Mouse (Mus musculus): Measurements from ENCODE around the gene Lsp1.

Lsp1 gene

DNA sequence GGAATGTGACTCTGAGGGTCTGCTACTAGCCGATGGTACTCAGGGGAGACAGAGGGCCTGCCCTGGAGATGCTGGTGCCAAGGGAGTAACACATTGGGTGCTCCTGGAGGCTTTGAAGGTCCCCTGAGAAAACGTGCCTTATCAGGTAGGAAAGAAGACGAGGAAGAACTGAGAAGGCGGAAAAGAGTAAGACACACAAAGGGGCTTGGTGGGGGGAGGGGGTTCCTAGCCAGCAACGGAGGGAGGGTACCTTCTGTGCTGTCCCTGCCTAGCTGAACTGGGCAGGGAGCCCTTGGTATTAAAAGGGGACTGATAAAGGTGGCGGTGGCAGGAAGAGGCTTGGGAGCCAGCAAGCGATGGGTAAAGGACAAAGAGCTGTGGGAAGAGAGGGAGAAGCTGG is 15.0 kb downstream of the Lsp1 start:
- intact Hi-C loops (cut with DNase I), result loop anchor here (5.0 kb wide), 1 partner anchor 197 kb away; no protein-coding TSS in a partner anchor

DNA sequence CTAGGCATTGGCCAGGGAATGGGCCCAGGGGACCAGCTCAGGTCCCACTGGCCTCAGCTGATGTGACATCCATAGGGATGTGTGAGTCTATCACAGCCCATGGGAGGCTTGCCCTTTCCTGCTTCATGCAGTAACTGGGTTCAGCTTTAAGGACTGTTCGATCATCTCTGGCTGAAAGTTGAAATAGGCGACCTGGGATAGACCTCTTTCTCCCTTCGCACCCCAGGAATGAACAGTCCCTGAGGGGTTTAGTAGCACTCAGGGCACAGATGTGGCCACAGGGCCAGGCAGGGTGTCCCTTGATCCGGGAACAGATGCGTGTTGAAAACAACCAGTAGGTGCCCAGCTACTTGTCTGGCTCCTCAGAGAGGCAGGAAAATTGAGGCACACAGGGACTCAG is 15.7 kb downstream of the Lsp1 start:
- intact Hi-C loops (cut with DNase I), result loop anchor here (5.0 kb wide), 1 partner anchor 196 kb away; no protein-coding TSS in a partner anchor

DNA sequence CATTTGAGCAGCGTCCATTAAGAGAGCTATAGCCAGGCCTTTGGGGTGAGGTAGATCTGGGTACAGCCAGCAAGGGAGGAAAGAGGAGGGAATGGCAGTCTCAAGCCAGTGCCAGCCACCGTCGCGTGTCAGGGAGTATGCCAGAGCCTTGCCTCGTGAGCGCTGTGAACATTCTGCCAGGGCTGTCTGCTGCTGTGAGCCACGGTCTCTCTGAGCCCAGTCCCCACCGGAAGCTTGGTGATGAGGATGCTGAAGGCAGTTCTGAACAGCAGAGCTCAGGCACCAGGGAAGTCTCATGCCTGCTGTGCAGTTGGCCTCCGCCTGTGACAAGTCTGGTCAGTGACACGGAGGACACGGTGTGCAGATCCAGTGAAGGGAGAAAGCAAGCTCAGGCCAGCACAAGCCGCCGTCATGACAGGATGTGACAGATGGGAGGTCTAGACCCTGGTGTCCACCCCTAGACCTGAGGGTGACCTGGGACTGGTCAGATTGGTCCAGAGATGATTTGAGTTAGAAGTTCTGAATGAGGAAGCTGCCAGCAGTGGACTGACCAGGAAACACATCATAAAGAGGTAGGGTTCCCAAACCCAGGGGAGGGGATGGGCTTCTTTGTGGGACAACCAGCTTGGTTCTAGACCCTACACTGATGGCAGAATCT is 16.3 kb downstream of the Lsp1 start:
- intact Hi-C loops (cut with DNase I), result loop anchor here (5.0 kb wide), 1 partner anchor 195 kb away; no protein-coding TSS in a partner anchor

DNA sequence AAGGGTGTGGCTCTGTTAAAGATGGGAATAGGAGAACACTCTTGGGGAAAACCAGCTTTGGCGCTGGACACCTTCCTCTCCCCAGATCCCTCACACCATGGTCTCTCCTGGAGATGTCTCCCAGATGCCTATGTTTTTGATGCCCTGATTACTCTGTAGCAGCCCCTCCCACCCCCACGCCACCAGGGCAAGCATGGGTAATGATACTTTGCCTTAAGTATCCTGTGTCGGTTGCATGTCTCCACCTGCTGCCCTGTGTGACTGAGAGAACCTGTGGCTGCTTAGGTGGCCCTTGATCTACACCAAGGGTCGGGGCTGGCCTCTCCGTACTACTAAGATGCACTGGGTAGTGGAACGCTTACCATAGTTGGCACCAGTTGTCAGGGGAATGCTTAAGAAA is 17.4 kb downstream of the Lsp1 start:
- intact Hi-C loops (cut with DNase I), result loop anchor here (5.0 kb wide), 1 partner anchor 194 kb away; no protein-coding TSS in a partner anchor

DNA sequence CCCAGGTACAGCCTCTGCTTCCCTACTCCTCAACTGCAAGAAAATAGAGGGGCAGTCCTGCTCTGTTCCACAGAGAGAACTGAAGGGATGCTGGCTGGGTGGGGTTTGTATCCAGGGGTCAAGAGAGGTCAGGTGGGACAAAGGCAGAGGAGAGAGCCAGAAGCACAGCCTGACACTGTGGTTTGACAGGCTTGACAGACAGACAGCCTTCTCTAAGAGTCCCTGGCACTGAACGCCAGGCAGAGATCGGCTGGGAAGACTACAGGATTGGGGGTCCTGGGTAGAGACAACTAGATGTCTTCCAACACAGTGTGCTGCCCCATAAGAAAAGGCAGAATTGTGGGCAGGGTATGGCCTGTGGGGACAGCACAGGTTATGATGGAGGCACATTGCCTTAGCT is 18.0 kb downstream of the Lsp1 start:
- intact Hi-C loops (cut with DNase I), result loop anchor here (5.0 kb wide), 1 partner anchor 194 kb away; no protein-coding TSS in a partner anchor

DNA sequence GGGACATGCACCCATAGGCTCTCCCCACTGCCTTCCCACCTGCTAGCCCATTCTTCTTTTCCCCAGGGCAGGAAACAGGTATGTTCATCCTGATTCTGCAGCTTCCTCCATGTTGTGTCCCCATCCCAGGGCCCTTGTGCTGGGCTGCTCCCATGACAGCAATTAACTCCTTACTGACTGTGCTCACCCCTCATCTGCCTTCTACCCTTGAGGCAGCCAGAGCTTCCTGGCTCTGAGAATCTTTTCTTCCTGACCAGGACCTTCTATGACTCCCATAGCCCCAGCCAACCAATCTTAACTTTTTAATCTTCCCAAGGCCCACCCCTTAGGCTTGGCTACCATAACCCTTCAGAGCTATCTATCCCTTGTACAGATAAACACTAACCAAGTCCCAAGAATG is 18.7 kb downstream of the Lsp1 start:
- intact Hi-C loops (cut with DNase I), result loop anchor here (5.0 kb wide), 1 partner anchor 193 kb away; no protein-coding TSS in a partner anchor

DNA sequence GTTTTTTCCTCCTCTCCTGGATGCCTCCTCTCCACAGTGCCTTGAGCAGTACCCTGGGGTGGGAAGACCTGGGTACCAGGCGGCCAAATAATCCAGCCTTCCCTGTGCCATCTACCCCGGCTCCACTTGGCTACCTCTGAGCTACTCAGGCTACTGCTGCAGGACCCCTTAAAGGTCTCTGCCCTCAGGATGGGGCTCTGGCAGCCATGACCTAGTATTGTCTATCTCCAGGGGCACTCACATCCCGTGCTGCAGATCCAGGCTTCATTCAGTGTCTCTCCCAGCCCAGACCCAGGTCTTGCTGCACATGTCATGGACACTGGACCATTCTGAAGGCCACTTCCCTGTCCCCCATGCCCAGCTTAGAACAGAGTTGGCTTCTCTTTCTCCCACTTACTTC is 19.3 kb downstream of the Lsp1 start:
- intact Hi-C loops (cut with DNase I), result loop anchor here (5.0 kb wide), 2 partner anchors 102 to 192 kb away; no protein-coding TSS in a partner anchor

DNA sequence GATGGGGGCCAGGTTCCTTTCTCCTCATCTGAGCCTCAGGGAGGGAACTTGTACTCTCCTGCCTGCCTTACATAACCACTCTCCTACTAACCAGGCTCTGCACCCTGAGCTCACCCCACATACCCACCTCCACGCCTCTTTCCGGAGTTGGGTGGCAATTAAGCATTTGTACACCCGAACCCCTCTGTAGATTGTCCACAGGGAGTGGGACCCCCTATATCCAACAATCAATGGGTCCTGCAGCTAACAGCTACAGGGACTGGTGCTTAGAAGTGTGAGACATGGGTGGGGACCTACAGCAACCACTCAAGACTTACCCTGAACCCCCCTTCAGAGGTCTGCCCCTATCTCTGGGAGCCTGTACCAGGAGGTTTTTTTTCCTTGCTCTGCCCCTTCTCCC is 20.1 kb downstream of the Lsp1 start:
- intact Hi-C loops (cut with DNase I), result loop anchor here (5.0 kb wide), 1 partner anchor 102 kb away; no protein-coding TSS in a partner anchor

DNA sequence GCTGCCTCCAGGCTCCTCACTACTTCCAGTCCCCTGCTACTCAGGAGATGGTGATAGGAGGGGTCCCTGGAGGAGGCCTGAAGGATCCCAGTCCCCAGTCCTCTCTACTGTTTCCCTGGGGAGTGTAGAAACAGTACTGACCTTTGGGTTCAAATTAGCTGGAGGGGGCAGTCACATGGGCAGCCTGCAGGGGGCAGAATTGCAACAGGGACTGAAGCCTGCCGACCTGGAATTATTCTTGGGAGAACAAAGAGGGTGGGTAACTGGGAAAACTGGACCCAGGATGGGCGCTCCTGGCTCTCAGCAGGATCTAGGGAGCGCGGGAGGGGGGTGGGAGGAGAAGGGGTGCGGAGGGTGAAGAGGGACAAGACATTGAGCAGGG is 20.6 kb downstream of the Lsp1 start:
- intact Hi-C loops (cut with DNase I), result loop anchor here (5.0 kb wide), 1 partner anchor 101 kb away; no protein-coding TSS in a partner anchor

DNA sequence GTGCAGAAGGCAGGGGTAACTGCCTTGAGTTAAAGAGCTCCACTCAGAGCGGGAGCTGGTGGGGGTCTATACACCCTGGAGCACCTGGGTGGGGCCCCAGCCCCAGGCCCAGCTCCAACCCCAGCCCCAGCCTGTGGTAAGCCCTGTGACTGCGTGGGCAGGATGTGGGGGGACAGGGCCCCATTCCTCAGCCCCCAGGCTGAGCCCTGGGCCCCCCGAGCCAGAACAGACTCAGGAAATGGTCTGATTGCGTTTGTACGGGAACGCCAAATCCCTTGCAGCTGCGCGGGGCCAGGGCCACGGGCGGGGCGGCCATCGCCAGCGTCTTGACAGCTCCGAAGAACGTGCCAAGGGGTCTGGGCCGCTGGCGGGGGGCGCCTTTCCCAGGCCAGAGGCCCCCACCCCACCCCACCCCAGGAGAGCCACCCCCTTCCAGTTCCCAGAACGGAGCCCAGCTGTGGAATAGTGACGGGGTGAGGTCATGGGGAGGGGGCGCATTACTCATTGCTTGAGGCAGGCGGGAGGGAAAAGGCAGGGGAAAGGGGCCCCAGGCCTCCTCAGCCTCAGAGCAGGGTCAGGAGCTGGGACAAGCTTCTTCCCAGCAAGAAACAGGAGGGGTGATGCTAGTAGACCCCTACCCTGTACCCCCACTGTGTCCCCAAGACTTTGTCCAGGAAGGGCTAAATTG is 21.1 kb downstream of the Lsp1 start:
- intact Hi-C loops (cut with DNase I), result loop anchor here (5.0 kb wide), 1 partner anchor 101 kb away; no protein-coding TSS in a partner anchor

DNA sequence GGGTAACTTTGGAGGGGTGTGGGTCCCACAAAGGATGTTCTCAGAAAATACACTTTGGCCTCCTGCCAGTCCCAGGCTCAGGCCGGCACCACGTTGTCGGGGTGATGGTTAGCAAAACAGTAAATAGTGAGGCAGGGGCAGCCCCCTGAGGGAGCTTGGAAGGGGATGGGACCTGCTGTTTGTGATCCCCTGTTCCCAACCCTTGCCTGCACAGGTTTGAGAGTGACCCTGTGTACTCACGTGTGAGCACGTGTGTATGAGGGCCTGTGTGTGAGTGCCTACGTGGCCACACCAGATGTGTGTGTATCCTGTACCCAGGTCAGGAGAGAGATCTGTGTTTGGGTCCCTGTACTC is 21.6 kb downstream of the Lsp1 start:
- intact Hi-C loops (cut with DNase I), result loop anchor here (5.0 kb wide), 1 partner anchor 100 kb away; no protein-coding TSS in a partner anchor

DNA sequence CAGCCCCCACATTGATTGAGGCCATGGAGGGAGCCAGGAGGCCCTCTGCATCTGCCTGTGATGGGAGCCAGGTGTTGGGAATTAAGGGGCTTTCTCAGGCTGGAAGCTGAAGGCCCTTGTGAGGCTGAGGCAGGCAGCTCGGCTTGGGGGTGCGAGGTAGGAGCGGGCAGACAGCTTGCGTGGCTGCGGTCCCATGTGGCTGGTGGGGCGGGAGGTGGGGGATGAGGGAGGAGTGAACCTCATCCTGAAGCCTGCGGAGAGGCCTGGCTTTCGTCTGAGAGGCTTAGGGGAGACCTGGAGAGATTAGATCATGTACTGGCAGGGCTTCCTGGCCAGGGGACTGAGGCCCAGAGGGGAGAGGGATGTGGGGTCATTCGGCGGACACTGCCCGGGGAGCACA is 22.5 kb downstream of the Lsp1 start:
- intact Hi-C loops (cut with DNase I), result loop anchor here (5.0 kb wide), 1 partner anchor 99 kb away; no protein-coding TSS in a partner anchor

DNA sequence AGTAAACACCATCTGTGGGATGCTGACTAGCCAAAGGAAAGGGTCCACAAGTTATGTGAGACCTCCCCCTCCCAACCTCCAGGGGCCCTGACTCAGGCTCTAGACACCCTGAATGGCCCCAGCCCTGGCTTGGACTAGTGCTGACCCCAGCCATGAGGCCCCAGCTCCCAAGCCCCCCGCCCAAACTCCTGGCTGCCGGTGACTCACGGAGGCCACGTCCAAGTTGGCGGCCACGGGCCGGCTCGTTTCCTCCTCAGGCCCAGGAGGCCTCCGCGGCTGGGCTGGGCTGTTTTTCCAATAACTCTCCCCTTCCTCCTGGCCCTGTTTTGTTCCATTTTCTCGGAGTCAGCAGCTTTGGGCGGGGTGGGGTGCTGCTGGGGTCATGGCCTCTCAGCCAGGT is 24.2 kb downstream of the Lsp1 start:
- intact Hi-C loops (cut with DNase I), result loop anchor here (5.0 kb wide), 1 partner anchor 98 kb away; no protein-coding TSS in a partner anchor

DNA sequence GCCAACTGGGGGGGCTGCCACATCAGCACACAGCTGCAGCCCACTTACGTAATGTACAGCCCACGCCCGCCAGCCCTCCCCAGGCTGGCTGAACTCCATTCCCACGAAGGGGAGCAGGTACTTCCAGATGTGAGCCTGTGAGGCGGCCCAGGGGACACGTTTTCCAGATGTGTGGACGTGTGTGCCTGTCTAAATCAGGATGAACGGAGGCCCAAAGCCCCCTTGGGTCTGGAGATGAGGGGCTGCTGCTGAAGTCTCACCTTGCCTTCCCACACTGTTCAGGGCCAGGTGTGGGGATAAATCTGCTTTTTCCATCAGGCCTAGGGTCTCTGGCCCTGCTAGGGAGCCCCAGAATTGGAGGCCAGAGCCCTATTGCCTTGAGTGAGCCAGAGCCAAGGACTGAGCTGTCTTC is 26.1 kb downstream of the Lsp1 start:
- intact Hi-C loops (cut with DNase I), result no loop called here

DNA sequence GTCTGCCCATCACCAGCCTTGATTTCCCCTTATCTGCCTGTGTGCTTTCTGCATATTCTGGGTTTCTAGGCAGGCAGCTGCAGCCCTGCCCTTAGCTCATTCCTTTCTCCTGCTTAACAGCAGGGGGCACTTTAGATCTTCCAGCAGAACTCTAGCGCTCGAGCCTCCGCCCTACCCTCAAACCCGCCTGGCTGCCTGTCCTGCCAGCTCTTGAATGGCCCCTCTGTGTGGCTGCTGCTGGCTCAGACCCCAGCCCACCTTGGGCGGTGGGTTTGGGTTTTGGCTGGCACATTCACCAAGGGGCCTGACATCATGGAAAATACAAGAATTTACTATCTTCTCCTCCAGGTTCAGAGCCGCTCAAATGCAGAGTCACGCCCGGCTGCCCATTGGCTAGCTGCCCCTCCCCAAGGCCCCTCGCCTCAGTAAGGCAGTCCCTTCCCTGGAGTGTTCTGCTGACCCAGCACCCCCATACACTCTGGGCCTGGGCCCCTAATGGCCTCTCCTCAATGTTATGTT is 26.8 kb downstream of the Lsp1 start:
- intact Hi-C loops (cut with DNase I), result no loop called here

DNA sequence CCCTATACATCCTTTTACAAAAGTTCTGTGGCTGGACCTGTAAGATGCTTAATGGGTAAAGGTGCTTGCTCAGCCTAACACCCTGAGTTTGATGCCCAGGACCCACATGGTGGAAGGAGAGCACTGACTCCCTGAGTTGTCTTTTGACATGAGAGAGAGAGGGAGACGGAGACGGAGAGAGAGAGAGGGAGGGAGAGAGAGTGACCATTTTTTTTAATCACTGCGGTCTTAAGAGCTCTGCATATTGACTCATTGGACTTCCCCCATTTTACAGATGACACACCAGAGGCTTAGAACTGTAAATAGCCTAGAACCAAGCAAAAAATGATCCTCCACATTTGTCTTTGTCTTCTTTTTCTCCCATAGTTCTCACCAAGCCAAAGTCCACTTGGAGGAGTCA is 27.4 kb downstream of the Lsp1 start:
- intact Hi-C loops (cut with DNase I), result no loop called here

DNA sequence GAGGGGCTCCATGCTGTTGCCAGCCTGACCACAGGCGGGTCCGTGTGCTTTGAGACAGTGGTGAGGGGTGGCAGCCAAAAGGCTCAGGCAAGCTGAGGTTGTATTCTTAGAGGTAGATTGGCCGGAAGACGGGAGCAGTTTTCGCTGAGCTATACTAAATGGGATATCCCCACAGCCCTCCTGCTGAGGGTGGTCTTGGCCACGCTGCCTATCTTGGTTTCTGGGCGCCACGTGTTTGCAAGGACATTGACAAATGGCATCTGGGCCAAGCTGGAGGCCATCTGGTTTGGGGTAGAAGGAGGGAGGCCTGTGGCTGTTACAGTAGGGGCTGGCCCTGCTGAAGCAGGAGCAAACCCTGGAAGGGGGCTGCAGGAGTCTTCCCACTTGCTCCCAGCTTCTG is 32.9 kb downstream of the Lsp1 start:
- intact Hi-C loops (cut with DNase I), result no loop called here

DNA sequence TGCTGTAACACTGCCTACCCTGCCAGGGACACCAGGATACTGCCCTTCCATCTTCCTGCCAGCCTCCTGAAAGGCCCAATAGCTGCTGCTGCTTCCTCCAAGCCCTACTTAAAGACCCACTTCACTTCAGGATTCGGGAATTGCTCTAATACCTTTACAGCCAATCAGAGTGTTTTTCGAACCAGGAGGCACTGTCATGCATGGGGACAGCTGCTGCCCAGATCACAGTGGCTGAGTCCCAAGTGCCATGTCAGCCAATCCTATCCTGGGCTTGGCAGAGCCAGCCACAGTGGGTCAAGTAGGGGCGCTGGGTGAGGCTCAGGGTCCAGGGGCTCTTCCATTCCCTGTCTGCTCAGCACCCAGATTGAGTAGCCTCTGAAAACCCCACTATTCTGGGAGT is 35.5 kb downstream of the Lsp1 start:
- intact Hi-C loops (cut with DNase I), result loop anchor here (5.0 kb wide), 1 partner anchor 179 kb away; no protein-coding TSS in a partner anchor

DNA sequence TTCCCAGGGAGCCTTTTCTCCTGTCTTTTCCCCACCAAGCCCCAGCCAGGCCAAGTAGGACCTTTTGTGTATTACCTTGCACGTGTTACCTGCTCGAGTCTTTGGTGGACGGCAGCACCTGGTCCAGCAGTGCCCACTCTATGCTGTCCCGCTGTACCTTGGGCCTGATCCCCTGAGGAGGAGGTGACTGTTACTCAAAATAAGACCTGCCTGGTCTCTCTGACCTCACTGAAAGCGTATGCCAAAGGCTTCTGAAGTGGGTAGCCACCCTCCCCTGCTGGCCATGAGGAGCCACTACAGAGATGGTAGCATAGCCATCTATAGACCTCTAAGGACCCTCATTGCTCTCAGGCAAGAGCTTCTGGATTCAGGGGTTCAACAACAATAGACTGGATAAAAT is 36.2 kb downstream of the Lsp1 start:
- intact Hi-C loops (cut with DNase I), result loop anchor here (5.0 kb wide), 1 partner anchor 179 kb away; no protein-coding TSS in a partner anchor

DNA sequence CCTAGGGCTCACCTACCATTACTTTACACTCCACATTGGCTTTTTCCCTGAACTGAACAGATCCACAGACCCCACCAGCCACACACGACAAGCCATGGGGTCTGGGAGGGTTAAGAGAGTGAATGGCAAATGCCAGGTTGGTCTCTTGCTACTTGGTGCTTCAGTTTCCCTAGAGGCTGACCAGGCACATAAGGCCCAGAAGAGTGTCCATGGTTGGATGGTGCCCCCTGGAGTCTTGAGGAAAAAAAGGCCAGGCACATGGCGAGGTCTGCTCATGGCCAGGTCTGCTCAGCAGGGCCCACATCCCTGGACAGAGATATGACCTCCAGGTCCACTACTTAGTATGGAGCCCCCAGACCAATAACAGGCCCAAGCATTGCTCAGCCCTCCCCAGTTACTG is 37.2 kb downstream of the Lsp1 start:
- intact Hi-C loops (cut with DNase I), result loop anchor here (5.0 kb wide), 1 partner anchor 180 kb away; no protein-coding TSS in a partner anchor

DNA sequence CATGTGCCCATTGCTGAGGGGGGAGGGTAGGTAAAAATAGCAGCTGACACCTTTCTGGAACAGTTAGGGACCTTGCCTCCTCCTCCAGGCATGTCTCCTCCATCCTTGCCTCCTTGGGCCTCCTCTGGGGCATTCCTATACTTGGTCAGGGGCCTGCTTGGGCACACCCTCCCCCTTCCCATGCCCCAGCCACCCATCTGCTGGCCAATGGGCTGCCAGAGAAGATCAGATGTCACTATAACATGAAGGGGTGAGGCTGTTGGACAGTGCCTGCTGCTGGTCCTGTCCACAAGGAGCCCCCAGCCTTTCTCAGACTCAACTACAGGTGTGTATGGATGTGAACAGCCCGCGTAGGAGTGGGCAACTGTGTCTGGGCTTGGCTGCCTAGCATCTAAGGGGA is 38.0 kb downstream of the Lsp1 start, which contains the start of gene Tnnt3:
TSS of gene Tnnt3 (plus strand) at position 262 of the 400 bp plus-strand sequence.
- intact Hi-C loops (cut with DNase I), result loop anchor here (5.0 kb wide), 1 partner anchor 181 kb away; no protein-coding TSS in a partner anchor
